Mouse (Mus musculus): ENCODE measurements around the gene Izumo4. TPM values are rescaled to one million over a fixed set of nuclear protein-coding genes. Genes with fewer than 3 reads are reported as not detected.

The Izumo4 gene
- total RNA-seq, 2 experiments from 2014 or later, result 4.3 to 6.1 TPM

DNA sequence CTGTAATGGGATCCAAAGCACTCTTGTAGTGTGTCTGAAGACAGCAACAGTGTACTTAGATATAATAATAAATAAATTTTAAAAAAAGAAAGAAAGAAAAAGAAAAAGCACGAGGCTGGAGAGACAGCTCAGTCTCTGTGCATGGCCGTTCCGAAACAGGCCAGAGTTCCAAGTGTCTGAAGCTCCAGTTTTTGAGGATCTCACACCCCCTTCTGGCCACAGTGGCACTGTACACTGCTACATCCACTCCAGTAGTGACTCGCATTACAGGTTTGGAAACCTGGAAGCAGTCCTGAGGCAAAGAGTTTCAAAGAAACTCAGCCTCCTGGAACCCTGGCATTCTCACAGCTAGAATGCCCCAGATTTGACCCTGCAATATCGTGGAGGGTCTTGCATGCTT is 14.1 kb upstream of the Izumo4 start:
- peak; percentile 62 for DNase-seq

DNA sequence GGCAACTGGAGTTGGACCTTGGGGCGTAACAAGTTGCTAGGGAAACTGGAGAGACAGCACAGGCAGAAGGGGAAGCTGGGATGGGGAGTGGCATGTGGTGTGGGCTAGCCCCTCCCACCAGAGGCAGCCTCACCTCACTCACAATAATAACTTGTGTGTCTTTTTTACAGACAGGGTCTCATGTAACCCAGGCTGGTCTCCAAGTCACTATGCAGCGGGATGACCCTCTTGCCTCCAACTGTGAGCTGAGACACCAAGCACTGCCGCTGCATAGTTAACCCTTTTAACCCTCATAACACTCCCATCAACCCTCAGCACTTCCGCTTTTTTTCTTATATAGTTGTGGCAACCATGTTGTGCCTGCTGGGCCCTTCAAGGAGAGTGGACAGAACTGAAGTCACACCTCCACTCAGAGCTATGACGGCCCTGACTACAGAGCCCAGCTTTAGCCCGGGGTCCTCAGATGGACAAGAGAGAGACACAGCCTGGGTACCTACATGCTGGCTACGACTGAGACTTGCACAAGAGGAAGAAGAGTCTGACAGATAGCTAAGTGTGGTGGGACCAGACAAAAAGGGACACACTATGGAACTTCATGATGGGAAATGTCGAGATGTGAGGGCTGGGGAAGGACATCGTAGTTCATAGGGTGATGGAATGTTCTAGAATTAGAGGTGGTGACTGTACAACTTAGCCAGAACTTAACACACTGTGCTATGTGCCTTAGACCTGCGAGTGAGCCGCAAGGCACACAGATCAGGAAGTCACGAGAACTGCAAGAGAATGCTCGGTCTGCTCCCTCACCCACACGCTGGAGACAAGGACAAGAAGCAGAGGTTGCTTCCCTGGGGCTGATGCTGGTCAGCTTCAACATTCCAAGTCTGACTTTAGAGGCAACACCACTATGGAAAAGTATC is 9.5 kb upstream of the Izumo4 start:
- DNase-seq, result no peak

DNA sequence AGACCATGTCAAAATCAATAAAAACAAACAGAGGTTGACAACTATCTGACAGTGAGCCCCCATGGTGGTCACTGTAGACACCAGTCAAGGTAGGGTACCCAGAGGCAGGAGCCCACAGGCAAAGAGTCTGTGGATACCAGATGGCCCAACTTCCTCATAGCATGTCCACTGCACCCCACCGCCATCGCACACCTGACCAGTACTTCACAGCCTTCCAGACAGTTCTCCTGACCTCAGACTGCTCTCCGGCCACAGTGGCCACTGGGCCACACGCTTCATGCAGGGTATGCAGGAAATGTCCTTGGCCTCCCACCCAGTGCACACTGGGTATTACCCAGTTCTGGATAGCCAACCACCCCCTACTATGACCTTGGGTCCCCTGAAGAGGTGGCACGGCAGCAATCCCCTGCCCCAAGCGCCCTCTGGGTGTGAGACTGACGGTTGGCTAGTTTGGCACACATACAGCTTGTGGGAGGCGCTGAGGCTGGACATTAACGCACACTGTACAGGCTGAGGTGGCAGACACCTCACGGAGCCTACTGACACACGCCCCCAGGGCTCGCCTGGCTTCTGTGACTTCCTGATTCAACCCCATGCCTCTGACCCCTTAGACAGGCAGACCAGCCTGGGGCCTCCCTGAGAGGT is 8.5 kb upstream of the Izumo4 start:
- DNase-seq, result no peak

DNA sequence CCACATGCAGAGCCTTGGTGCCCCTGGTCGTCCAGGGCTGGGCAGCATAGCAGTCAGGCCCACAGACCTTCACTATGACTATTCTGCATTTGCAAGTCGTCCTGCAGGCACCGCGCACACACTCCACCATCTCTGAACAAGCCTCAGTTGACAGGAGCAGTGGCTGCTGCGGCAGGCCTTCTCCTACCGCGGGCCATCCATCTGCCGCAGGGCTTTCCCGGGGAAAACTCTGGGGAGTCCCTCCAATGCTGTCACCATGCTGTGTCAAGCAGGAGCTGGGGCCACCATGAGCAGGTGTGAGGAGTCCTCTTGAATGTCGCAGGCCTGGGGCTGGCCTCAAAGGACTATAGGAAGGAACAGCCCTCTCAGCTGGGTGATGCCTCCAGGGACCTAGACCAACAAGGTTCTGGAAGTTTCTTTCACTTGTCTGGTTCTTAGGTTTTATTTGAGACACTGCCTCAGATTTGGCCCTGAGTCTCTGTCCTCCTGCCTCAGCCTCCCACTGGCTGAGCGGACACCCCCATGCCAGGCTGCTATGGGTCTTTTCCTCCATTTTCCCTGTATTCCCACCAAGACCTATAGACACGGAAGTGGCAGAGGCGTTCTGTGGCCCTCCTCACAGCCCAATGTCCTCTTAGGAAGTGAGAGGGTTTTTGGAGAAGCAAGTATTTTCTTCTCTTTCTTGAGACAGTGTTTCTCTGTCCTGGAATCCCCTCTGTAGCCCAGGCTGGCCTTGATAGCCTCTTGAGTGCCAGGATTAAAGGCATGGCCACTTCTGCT is 7.6 kb upstream of the Izumo4 start:
- no peak for DNase-seq

DNA sequence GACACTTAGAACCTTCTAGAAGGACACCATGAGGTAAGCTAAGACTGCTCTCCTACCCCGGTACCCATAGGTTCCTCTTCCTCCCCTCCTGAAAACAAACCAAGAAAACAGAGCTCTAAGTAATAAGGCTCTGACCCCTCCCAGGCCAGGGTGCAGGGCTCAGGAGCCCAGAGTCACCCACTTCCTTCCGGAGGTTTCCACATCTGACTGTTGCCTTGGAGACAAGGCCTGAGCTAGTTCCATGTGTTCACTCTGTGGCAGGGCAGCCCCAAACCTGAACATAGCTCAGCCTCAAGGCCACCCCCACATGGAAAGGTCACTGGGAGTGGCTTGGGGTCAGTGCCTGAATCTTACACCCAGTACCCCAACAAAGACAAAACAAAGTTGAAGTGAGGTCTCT is 6.8 kb upstream of the Izumo4 start:
- DNase-seq, result no peak

DNA sequence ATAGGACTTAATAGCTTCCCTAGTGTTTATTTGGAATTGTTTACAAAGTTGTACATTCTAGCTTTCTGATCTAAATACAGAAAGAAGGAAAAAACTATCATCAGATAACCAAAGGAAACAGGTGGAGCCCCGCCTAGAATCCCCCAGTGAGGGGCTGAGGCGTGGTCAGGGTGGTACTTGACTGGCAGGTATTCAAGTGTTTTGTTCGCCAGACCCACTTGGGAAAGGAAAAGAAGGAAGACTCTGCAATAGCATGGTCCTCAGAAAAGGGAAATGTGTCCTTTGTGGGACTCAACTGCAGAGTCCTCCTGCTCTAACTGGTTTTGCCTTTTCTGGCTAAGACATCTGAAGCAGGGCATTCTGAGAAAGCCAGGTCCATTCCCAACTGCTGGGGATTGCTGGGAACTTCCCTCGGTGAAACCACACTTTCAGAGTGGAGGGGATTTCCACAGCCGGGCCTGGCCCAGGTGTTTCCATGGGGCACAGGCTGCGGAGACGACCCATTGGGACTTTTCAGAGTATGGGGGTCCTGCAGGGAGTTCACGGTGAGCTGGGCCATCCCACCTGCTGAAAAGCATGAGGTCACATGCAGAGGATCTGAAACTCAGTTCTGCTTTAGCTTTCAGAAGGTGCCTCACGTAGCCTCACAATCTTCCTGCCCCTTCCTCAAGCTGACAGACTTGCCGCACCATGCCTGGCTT is 6.0 kb upstream of the Izumo4 start:
- no peak for DNase-seq

DNA sequence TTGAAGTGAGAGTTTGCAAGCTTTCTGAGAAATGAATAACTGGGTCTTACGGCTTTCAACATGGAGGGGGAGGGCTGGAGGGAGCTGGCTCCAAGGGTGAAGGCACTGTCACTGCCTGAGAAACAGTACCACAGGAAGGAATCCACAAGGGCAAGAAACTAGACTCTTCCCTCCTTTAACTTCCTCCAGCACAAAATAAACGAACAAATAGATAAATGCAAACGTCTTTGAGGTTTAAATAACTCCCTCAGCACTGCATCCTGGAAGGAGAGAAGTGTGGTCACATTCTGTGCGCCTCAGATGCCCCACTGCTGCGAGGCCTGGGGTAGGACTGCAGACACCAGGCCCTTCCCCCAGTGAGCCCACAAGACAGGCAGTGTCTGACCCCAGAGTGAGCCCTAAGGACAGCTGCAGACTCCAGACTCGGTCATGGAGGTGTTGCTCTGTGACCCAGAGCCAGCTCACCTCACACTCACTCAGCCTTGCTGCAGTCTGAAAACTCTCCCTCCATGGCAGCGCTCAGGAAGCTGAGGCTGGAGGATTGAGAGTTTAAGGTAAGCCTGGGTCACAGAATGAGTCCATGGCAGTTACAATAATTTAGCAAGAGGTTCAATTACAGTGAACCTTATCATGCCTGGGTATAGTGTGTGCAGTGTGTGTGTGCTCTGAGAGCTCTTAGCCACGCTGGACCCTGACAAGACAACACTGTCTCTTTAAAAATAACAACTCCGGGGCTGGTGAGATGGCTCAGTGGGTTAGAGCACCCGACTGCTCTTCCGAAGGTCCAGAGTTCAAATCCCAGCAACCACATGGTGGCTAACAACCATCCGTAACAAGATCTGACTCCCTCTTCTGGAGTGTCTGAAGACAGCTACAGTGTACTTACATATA is 5.2 kb upstream of the Izumo4 start:
- no peak for DNase-seq

DNA sequence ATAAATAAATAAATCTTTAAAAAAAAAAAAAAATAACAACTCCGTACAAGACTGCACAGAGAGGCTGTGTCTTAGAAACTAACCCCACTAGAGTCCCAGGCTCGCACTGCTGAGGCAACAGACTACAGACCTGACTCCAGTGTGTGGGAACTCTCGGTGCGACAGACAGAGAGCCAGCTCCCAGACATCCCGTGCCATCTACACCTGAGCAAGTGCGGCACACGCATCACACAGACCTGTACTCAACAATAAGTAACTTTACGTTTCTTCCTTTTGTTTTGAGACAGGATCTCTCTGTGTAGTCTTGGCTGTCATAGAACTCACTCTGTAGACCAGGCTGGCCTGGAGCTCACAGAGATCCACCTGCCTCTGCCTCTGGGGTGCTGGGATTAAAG is 4.6 kb upstream of the Izumo4 start:
- no peak for DNase-seq

DNA sequence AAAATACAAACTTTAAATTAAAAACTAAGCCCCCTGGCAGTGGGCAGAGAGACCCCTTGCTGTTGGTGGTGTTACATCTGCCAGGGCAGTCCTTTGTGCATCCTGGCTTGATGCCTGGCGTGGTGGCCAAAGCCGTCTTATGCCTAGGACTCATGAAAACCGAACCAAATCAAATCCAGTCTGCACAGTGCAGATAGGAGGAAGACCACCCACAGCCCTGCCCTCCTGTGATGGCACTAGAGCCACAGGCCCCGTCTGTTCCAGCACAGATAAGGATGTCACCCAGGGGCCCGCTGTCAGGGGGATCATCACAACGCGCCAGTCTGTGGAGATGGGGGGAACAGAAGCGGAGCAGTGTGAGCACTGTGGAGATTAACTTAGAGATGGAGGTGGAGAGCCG is 4.2 kb upstream of the Izumo4 start:
- no peak for DNase-seq

DNA sequence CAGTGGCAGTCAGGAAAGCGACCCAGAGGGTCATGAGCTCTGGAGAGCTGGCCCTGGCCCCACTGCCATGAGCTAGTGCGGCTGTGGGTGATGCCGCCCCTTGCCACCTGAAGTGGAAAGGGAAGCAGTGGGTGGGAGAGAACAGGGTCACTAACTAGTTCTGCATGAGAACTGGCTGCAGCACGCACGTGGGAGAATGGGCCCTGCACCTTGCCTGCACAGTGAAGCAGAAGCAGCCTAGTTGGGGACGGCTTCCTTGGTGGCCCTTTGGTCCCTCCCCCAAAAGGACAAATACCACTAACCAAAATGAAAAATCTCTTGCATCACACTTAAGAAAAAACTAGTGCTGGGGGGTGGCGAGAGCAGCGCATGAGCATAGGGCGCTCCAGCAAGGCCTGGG is 3.4 kb upstream of the Izumo4 start:
- no peak for DNase-seq

DNA sequence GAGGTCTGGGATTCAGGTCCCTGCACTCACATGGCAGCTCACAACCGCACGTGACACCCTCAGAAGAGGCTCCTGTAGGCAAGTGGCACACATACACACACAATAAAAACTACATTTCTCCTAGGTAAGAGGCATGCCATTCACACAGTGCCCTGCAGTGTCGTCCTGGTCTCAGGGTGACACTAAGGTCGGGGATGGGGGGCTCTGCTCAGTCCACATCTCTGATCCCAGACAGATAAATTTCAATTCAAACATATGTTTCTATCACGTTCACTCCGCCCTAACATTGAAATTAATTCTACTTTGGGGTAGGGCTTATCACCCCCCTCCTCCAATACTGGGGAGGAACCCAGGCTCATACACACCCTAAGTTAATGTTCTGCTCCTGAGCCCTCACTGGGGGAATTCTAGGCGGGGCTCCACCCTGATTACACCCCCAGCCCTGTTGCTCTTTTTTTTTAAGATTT is 1.9 kb upstream of the Izumo4 start:
- DNase-seq, result no peak

DNA sequence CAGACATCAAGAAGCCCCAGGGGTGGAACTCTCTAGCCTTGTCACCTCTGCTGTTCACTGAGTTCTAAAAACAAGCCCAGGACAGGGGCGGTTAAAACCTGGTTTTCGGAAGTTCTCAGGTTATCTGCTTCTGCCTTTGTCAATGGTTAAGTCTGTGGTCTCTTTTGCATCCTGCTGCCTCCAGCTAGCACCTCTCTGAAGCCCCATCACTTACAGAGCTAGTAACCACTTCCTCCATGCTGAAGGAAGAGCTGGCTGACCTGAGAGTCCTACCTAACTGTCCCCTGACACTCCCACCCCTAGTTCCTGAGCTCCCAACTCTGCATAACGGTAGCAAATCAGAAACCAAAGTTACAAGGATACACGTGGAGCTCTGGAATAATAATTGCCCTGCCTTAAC is 1.3 kb upstream of the Izumo4 start:
- DNase-seq, result no peak

DNA sequence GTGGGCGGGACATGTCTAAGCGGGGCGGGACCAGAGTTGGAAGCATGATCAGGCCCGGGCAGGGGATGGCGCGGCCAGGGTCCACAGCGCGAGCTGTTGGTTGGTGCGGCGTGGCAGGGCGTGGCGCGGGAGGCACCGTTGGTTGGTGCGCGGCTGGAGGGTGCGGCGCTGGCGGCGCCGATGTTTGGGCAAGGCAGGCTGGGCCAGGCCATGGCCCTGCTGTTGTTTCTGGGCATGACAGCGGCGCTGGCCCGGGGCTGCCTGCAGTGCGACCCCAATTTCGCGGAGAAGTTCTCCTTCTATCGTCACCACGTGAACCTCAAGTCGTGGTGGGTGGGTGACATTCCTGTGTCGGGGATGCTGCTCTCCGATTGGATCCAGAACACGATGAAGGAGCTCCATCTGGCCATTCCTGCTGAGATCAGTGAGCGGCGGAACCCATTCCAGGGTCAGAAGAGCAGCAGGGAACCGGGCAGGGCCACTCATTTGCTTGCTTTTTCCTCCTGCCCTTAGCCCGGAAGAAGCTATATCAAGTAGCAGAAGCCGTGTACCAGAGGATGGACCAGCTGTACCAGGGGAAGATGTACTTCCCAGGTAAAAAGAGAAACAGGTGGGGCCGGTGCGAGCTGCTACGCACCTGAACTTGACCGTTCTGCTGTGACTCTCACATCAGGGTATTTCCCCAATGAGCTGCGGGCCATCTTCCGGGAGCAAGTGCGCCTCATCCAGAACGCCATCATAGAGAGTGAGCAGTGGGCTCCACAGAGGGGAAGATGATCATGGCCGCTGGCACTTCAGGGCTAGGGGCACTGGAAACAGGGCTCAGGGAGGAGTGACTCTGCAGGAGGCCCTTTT is 779 bp downstream of the Izumo4 start:
- DNase-seq, result peak; percentile 92

DNA sequence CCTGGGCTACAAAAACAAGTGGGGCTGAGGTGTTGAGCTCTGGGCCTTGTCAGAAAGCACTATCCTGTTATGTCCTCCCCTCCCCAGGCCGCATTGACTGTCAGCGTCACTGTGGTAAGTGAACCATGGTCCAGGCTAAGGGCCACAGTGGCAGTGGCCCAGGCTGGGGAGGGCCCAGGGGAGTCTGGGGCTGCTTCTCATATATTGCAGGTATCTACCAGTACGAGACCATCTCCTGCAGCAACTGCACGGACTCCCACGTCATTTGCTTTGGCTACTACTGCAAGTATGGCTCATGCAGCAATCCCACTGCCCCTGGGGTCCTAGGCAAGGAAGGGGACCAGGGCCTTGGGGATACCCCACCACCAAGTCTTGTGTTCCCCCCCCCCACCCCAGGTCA is 1.7 kb downstream of the Izumo4 start:
- DNase-seq, result no peak

DNA sequence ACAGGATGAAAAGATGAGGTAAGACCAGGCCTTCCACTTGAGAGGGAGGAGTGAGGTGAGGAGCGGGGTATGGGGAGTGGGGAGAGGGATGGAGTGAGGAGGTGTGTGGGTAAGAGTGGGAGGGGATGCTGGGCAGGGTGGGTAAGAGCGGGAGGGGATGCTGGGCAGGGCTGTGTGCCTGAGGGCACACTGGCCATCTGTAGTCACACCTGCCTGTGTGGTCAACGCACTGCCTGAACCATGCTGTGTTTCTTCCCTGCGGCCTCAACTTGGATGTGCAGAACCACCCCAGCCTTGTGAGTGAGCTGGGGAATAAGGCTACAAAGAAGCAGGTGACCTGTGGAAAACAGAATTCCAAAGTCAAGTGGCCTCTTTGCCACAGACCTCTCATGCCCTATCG is 2.4 kb downstream of the Izumo4 start:
- DNase-seq, result no peak

DNA sequence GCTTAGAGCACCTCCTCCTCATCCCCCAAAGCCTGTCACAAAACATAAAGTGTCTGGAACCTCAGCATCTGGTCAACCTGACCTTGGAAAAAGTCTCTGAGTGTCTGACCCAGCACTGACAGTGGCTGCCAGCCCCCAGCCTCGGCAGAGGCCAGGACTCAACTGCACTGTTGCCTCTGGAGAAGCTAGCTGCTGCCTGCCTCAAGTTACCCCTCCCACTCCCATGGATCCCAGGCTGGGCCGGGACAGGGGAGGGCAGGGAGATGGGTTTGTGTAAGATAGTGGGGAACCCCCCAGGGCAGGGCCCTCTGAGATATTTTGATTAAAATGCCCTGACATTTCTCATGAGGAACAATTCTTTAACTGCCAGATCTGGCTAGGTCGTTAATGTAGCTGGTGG is 3.0 kb downstream of the Izumo4 start:
- DNase-seq, result no peak

DNA sequence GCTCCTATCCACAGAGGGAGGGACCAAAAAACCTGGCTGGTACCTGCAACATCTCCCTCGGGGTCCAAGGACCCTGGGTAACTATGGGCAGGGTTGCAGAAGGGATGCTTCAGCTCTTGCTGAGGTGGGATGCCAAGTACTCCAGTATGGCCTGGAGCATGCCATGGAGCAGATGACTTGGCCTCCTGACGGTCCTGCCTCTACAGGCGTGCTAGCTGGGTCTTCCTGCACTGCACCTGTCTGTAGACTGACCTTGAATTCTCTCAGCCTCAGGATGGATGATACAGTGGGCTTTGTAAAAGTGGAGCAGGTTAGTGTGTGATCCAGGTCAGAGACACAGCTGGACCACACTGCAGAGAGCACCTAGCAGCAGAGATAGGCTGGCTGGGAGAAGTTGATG is 3.5 kb downstream of the Izumo4 start:
- DNase-seq, result no peak

DNA sequence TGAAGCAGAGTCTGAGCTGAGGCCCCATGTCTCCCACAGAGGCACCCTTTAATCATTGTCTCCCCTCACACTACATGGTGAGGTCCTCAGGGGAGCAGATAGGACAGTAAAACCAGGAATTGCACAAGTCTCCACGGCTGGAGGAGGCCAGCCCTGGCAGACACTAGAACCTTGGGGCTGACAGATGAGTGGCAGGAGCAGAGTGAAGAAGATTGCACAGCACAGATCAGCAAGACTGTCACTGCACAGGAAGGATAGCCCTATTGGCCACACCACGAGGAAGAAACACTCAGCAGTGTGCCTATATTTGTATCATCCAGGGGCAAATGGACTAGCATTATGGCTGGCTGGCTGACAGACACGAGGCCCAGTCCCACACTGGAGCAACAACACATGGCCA is 8.8 kb downstream of the Izumo4 start:
- DNase-seq, result no peak

DNA sequence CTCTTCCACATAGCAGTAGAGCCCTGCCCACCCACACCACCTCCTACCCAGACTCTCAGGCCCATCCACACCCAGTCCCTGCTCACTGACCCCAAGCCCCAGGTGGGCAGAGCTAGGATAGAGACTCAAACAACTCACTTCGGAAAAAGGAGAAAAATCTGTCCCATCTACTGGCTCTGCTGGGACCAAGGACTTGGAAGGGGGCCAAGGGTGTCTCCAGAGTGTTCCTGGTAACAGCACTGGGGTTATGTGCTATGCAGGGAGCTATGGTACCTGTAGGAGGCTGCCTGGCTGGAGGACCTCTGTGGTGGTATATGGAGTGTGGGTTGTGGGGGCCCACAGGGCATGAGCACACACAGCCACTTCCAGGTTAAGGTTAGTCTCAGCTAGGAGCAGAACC is 15.3 kb downstream of the Izumo4 start:
- no peak for DNase-seq

Data from gastrocnemius, postnatal 10 days (tissue).